Mouse (Mus musculus): ENCODE measurements around the gene Abca16. TPM values are rescaled to one million over a fixed set of nuclear protein-coding genes. Genes with fewer than 3 reads are reported as not detected.

Gene Abca16
- total RNA-seq (2021): not detected

- DNase-seq: no peak
Measured at GRCm38 (mm10) chr7:120409447-120409846, at the start of gene Abca16. TSS of gene Abca16 (plus strand) at chr7:120409647.

- no peak for DNase-seq
Measured at GRCm38 (mm10) chr7:120361159-120361558, 48.3 kb upstream of the Abca16 start.

- DNase-seq: no peak
Measured at GRCm38 (mm10) chr7:120412391-120412790, 2.9 kb downstream of the Abca16 start.

- DNase-seq: no peak
Measured at GRCm38 (mm10) chr7:120426625-120427024, 17.2 kb downstream of the Abca16 start.

- DNase-seq: no peak
Measured at GRCm38 (mm10) chr7:120431464-120431863, 22.0 kb downstream of the Abca16 start.

- DNase-seq: no peak
Measured at GRCm38 (mm10) chr7:120503891-120504662, 94.6 kb downstream of the Abca16 start.

GRCm38 (mm10) chr7:120504663-120504979 is 95.2 kb downstream of the Abca16 start:
- no peak for DNase-seq

GRCm38 (mm10) chr7:120534805-120535204 is 125.4 kb downstream of the Abca16 start:
- no peak for DNase-seq

- DNase-seq: peak; percentile 4 to 7
Measured at GRCm38 (mm10) chr7:120552479-120553180, 143.2 kb downstream of the Abca16 start.

GRCm38 (mm10) chr7:120553181-120553551 is 143.7 kb downstream of the Abca16 start:
- no peak for DNase-seq

- DNase-seq: no peak
Measured at GRCm38 (mm10) chr7:120567366-120567765, 157.9 kb downstream of the Abca16 start.

- DNase-seq: no peak
Measured at GRCm38 (mm10) chr7:120576520-120576919, 167.1 kb downstream of the Abca16 start.

Other genes starting within 250 kb of the Abca16 start
- gene Anks4b, start 235.8 kb upstream of the Abca16 start, total RNA-seq (2021): under 1 TPM; 0.30 to 0.45 TPM
- gene Crym, start 207.5 kb upstream of the Abca16 start, total RNA-seq (2021): 100 to 1,000 TPM; 243 to 266 TPM
- not detected for gene Abca14, start 205.7 kb upstream of the Abca16 start, total RNA-seq (2021)
- not detected for gene Abca15, start 81.0 kb upstream of the Abca16 start, total RNA-seq (2021)
- gene Uqcrc2, start 225.5 kb downstream of the Abca16 start, total RNA-seq (2021): 100 to 1,000 TPM; 224 to 229 TPM

Data from layer of hippocampus, postnatal 36 days (tissue).